Mouse (Mus musculus) thymus, adult 18-20 months (tissue): ENCODE data around the gene Ces3b.
A peak's percentile ranks its signal among the peaks of the same experiment; 100 is the strongest.
"Not testable (repeated sequence)": the region's sequence is repeated elsewhere in the genome, so short reads cannot be mapped to it uniquely, and the experiment has no call there.

ENCODE experiments used
- DNase-seq, 2 experiments: peaks; one replicate each; pipeline ENCODE4 v3.0.0; 2022; ENCODE audit warnings: mixed read lengths in 2 of 2

Ces3b gene

GRCm38 (mm10) chr8:105083449-105084050, at the start of gene Ces3b:
TSS of gene Ces3b (plus strand) at chr8:105083753.
- no peak for DNase-seq

- DNase-seq, result no peak
These were observed 40.0 kb upstream of the Ces3b start for GRCm38 (mm10) chr8:105043510-105043909.

GRCm38 (mm10) chr8:105045824-105046401, 37.6 kb upstream of the Ces3b start:
- no peak for DNase-seq

- DNase-seq, result no peak
These were observed 35.1 kb upstream of the Ces3b start, which contains the start of gene Ces3a for GRCm38 (mm10) chr8:105048371-105048854. TSS of gene Ces3a (plus strand) at chr8:105048601.

- no peak for DNase-seq
These were observed 27.3 kb upstream of the Ces3b start for GRCm38 (mm10) chr8:105056211-105056610.

- DNase-seq, result no peak
These were observed 23.5 kb upstream of the Ces3b start for GRCm38 (mm10) chr8:105060056-105060455.

GRCm38 (mm10) chr8:105066761-105067160, 16.8 kb upstream of the Ces3b start:
- DNase-seq, result no peak

- DNase-seq, result not testable (repeated sequence)
These were observed 15.6 kb upstream of the Ces3b start for GRCm38 (mm10) chr8:105067905-105068304.

GRCm38 (mm10) chr8:105068971-105069370, 14.6 kb upstream of the Ces3b start:
- DNase-seq, result no peak

- no peak for DNase-seq
These were observed 7.0 kb upstream of the Ces3b start for GRCm38 (mm10) chr8:105076601-105077000.

- DNase-seq, result no peak
These were observed 6.5 kb upstream of the Ces3b start for GRCm38 (mm10) chr8:105077071-105077470.

GRCm38 (mm10) chr8:105078591-105078990, 5.0 kb upstream of the Ces3b start:
- no peak for DNase-seq

GRCm38 (mm10) chr8:105080814-105081336, 2.7 kb upstream of the Ces3b start:
- DNase-seq, result no peak

- not testable (repeated sequence) for DNase-seq
These were observed 4.6 kb downstream of the Ces3b start for GRCm38 (mm10) chr8:105088166-105088565.

GRCm38 (mm10) chr8:105088581-105088980, 5.0 kb downstream of the Ces3b start:
- DNase-seq, result no peak

GRCm38 (mm10) chr8:105093992-105094391, 10.4 kb downstream of the Ces3b start:
- DNase-seq, result no peak

- DNase-seq, result not testable (repeated sequence)
These were observed 18.7 kb downstream of the Ces3b start for GRCm38 (mm10) chr8:105102101-105102785.

- not testable (repeated sequence) for DNase-seq
These were observed 20.1 kb downstream of the Ces3b start for GRCm38 (mm10) chr8:105103701-105104100.

GRCm38 (mm10) chr8:105104220-105104619, 20.7 kb downstream of the Ces3b start:
- no peak for DNase-seq

- no peak for DNase-seq
These were observed 46.3 kb downstream of the Ces3b start for GRCm38 (mm10) chr8:105129864-105130263.

GRCm38 (mm10) chr8:105131509-105131908, 48.0 kb downstream of the Ces3b start, which contains the start of gene Ces4a:
TSS of gene Ces4a (plus strand) at chr8:105131800.
- DNase-seq, result no peak

- DNase-seq, result peak in 1 of 2 experiments; percentile 24
These were observed 54.9 kb downstream of the Ces3b start for GRCm38 (mm10) chr8:105138423-105138822.

- no peak for DNase-seq
These were observed 58.8 kb downstream of the Ces3b start for GRCm38 (mm10) chr8:105142395-105142794.
